Mouse (Mus musculus): Measurements from ENCODE around the gene Cnrip1.
"Not testable (repeated sequence)": the region's sequence is repeated elsewhere in the genome, so short reads cannot be mapped to it uniquely, and the experiment has no call there.

Gene Cnrip1

GRCm38 (mm10) chr11:17051545-17052475 lies at the start of gene Cnrip1, which contains the start of gene Plek:
Gene Cnrip1 (plus strand): TSS chr11:17051586.
Gene Plek (minus strand): TSS chr11:17052381.
- DNase-seq (ENCODE audit: low spot score): peak; percentile 54

GRCm38 (mm10) chr11:17002739-17003373 lies 48.5 kb upstream of the Cnrip1 start:
- DNase-seq (ENCODE audit: low spot score): no peak

- no peak for DNase-seq (ENCODE audit: low spot score)
Observed at GRCm38 (mm10) chr11:17003757-17004156, 47.6 kb upstream of the Cnrip1 start.

GRCm38 (mm10) chr11:17004899-17005846 lies 46.2 kb upstream of the Cnrip1 start:
- no peak for DNase-seq (ENCODE audit: low spot score)

GRCm38 (mm10) chr11:17006526-17006925 lies 44.9 kb upstream of the Cnrip1 start:
- not testable (repeated sequence) for DNase-seq (ENCODE audit: low spot score)

DNA sequence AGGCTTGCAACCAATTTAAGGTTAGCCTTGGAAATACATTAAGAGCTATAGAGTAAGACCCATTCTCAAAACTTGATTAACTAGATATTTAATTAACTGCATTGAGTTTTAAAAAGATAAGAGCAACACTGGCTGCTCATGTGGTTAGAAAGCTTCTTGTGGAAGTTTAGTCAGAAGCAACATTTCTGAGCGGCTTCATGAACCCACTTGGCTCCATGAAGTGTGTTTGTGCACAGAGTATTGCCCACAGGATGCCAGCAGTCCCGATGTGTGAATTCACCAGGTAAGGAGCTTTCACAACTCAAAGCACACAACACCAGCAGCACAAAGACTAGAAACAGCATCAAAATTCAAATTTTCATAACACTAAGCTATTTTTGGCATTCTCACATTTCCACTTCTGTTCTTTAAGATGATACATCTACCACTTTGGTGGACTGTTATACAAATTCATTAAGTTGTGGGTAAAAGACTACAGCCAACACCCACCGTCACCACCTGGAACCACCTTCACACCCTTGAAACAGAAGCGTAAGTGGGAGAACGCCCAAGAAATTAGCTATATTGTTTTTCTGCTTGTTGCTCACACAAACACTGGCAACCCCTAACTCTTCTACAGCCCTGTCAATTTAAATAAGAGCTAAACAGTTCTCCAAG lies 43.7 kb upstream of the Cnrip1 start:
- DNase-seq (ENCODE audit: low spot score): no peak

- DNase-seq (ENCODE audit: low spot score): no peak
Observed at GRCm38 (mm10) chr11:17008498-17008941, 42.9 kb upstream of the Cnrip1 start.

- no peak for DNase-seq (ENCODE audit: low spot score)
Observed at GRCm38 (mm10) chr11:17012948-17013347, 38.4 kb upstream of the Cnrip1 start.

DNA sequence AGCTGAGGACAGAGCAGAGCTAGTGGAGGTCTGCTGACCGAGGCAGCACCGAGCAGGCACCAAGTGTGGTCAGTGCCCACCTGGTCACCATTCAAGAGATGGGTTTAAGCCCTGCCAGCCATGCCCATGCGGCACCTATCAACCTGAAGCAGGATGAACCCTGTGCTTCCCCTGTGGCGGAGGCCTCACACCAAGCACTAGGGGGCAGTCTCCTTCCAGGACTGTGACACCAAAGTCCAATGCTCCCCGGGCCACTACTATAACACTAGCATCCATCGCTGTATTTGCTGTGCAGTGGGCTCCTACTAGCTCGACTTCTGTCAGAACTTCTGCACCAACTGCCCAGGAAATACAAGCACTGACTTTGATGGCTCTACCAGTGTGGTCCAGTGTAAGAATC lies 32.1 kb upstream of the Cnrip1 start:
- no peak for DNase-seq (ENCODE audit: low spot score)

GRCm38 (mm10) chr11:17023206-17023605 lies 28.2 kb upstream of the Cnrip1 start:
- DNase-seq (ENCODE audit: low spot score): no peak

GRCm38 (mm10) chr11:17023984-17024383 lies 27.4 kb upstream of the Cnrip1 start:
- no peak for DNase-seq (ENCODE audit: low spot score)

- DNase-seq (ENCODE audit: low spot score): no peak
Observed at GRCm38 (mm10) chr11:17045806-17046205, 5.6 kb upstream of the Cnrip1 start.

GRCm38 (mm10) chr11:17052476-17053049 lies 1.2 kb downstream of the Cnrip1 start:
- no peak for DNase-seq (ENCODE audit: low spot score)

- not testable (repeated sequence) for DNase-seq (ENCODE audit: low spot score)
Observed at GRCm38 (mm10) chr11:17069360-17069759, 18.0 kb downstream of the Cnrip1 start.

DNA sequence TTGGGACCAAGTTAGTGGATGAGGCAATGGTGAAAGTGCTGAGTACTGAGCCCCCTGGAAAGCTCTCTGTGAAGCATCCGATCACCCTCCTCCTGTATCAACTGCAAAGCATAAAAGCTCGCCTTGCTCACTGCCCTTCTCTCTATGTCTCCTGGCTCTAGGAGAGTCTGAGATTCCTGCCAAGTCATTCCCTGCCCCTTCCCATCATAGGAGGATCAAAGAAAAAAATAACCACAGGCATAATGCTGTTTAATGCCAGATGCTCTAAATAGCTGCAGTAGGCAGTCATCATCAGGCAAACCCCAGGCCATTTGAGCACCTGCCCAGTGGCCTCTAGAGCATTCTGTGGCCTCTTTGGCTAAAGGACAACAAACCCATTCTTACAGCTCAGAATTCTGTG lies 24.3 kb downstream of the Cnrip1 start:
- no peak for DNase-seq (ENCODE audit: low spot score)

- no peak for DNase-seq (ENCODE audit: low spot score)
Observed at GRCm38 (mm10) chr11:17082086-17082485, 30.7 kb downstream of the Cnrip1 start.

- DNase-seq (ENCODE audit: low spot score): no peak
Observed at GRCm38 (mm10) chr11:17082953-17083352, 31.6 kb downstream of the Cnrip1 start.

DNA sequence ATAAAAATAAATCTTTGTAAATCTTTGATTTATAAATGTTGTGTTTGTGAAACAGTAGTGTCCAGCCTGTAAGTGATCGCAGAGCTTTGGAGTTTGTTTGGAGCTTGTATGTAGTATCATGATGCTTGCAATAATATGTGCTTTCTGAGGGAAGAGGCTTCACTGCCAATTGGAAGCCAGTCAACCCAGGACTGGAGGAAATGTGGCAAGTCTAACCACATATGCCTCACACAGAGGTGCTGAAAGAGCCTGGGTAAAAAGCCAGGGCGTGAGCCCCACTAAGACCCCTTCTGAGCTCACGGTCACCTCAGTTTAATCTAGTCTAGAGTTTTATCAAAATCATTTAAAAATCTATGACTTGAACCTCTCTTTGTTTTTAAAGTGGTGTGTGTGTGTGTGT lies 32.1 kb downstream of the Cnrip1 start:
- no peak for DNase-seq (ENCODE audit: low spot score)

DNA sequence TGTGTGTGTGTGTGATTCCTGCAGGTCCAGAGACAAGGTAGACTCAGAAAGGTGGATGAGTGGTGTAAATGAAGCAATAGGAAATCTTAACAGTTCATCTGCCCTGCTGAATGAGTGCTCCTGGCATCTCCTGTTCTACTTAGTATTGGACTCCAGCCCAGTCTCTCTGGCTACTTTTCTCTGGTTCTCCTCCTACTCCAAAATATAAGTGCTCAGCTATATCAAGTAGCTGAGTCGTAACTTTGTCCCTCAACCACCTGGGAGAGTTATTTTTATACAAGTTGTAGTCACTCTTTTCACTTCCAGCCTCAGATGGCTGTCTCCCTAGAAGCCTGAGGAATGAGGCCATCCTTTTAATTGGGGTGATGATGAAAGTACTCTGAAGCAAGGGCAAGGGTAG lies 32.5 kb downstream of the Cnrip1 start:
- no peak for DNase-seq (ENCODE audit: low spot score)

DNA sequence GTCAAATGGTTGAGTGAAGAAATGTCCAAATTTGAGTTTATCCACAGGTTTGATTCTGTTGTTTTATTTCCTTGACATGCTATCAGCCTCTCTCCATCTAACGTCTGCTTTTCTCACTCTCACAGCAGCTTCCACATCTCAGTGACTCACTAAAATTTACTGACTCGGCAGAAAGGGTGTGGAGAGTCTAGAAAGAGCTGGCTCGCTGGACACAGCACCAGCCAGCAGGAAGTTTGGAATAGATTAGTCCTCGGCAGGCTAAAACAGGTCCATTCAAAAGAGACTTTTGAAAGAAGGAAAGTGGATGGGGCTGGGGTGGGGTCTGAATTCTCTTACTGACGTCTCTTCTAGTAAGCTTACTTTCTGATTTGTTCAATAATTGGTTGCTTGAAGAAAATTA lies 34.7 kb downstream of the Cnrip1 start:
- no peak for DNase-seq (ENCODE audit: low spot score)

- no peak for DNase-seq (ENCODE audit: low spot score)
Observed at GRCm38 (mm10) chr11:17106936-17107335, 55.5 kb downstream of the Cnrip1 start.

All from T-cell, adult 2 months (primary cell).